21 mouse cellular contexts compared by ENCODE assay signal in the genomic region with DNA sequence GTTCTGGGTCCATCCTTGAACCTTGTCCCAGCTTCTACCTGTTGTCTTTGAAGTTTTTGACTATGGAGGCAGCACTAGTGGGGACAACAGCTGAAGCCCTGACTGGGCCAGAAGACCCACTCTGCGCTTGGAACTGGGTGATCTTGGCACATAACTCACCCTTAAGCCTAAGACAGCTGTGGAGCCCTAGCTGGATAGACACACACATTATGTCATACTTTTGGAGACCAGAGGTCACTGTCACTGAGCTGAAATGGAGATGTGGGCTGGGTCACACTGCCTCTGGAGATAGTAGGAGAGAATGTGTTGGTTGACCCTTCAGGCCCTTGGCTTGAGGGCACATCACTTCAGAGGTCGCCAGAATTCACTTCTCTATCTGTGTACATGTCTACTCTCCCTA.
"Had no signal": no experiment of that assay in that cellular context is flagged by ENCODE, and none has a peak within 500 bp of the region (broad histone marks: within the 10 kb centered on the region; RNA-seq: fewer than 3 reads in every experiment).

No protein-coding gene starts in this region.

- H3K4me1 ChIP-seq: liver, embryonic 12.5 days; liver, embryonic 15.5 days; midbrain, embryonic 12.5 days; midbrain, embryonic 15.5 days had no signal

- DNase-seq: kidney, postnatal 25 days; layer of hippocampus, adult 9-11 months; liver; lung, adult 18-20 months; lung, postnatal 10 days; retina, postnatal 1 day; right cerebral cortex, postnatal 25 days; spleen, adult 18-20 months; thymus, postnatal 36 days had no signal

- H3K27ac ChIP-seq: kidney, postnatal 0 days; layer of hippocampus, adult 2 months; limb, embryonic 10.5 days; limb, embryonic 13.5 days; liver, embryonic 12.5 days; liver, embryonic 15.5 days; lung, embryonic 15.5 days; macrophage; midbrain, embryonic 12.5 days; midbrain, embryonic 15.5 days; neural tube, embryonic 13.5 days; stomach, embryonic 15.5 days had no signal

- H3K4me3 ChIP-seq: layer of hippocampus, adult 2 months; limb, embryonic 10.5 days; limb, embryonic 13.5 days; liver, embryonic 12.5 days; liver, embryonic 15.5 days; lung, embryonic 15.5 days; midbrain, embryonic 12.5 days; midbrain, embryonic 15.5 days; neural tube, embryonic 13.5 days; stomach, embryonic 15.5 days had no signal

- H3K27me3 ChIP-seq: limb, embryonic 13.5 days; liver, embryonic 12.5 days; liver, embryonic 15.5 days; lung, embryonic 15.5 days; midbrain, embryonic 12.5 days; midbrain, embryonic 15.5 days; neural tube, embryonic 13.5 days; stomach, embryonic 15.5 days had no signal
